Mouse (Mus musculus): Measurements from ENCODE around the gene Efna3. TPM values are rescaled to one million over a fixed set of nuclear protein-coding genes. Genes with fewer than 3 reads are reported as not detected.

Efna3 gene
- polyA plus RNA-seq (2014; fragmentation: Nextera tagmentation; extraction: Ambion mirVana) = 9.7 and 10.1 TPM in 2 replicates

DNA sequence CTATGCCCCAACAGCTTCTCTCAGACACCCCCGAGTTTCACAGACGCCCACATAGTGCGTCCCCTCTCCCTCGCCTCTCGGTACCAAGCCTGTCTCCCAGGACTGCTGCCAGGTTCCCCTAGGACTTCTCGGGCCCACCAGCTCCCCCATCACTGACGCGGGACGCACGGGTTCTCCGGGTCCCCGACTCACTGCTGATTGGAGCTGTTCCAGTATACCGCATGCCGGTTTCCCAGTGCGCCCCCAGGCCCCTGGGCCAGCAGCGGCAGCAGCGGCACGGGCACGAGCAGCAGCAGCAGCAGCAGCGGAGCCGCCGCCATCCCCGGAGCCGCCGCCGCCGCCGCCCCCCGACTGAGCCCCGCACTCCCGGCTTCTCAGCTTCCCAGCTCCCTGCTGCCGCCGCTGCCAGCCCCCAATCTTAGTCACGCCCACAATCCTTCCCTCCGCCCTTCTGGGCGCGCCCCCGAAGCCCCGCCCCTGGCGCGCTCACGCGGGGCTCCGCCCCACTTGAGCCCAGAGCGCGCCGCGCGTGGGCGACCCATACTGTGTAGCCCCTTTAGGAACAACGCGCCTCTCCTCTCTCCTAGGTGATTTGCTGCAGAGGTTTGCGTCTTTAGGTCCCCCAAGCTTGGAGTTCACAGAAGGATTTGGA, at the start of gene Efna3:
Gene Efna3 (minus strand): TSS at position 452 of the 652 bp plus-strand sequence.
- Histone ChIP-seq H3K36me3 (ENCODE audit: control insufficient read depth, insufficient read depth, low read length) (no peaks in the 10 kb centered on the region), H3K9ac (ENCODE audit: low read depth, low read length) (peak within 1 kb of the TSS; percentile 69), H3K4me2 (replicated peaks; ENCODE audit: low read depth, low read length) (peak within 1 kb of the TSS; percentile 97), H3K4me1 (ENCODE audit: control insufficient read depth, insufficient read depth, low read length) (peaks cover 47% of the 10 kb centered on the region), H3K9me3 (ENCODE audit: control insufficient read depth, low read length) (no peaks in the 10 kb centered on the region), H3K27me3 (ENCODE audit: control insufficient read depth, insufficient read depth, low read length) (peaks cover 35% of the 10 kb centered on the region), H3K27ac (ENCODE audit: low read depth, low read length) (no peak within 1 kb of the TSS), H3K4me3 (ENCODE audit: low read length) (peak within 1 kb of the TSS; percentile 64)
- ATAC-seq (ENCODE audit: low FRiP score, low TSS enrichment) = peak; percentile 14
- under 1% methylated on average over 52 of the region's 53 CpGs for WGBS

GRCm38 (mm10) chr3:89367338-89367737, 44.6 kb upstream of the Efna3 start:
- Histone ChIP-seq H3K27me3 (ENCODE audit: control insufficient read depth, insufficient read depth, low read length) (no peaks in the 10 kb centered on the region), H3K4me1 (ENCODE audit: control insufficient read depth, insufficient read depth, low read length) (0 out of 2 replicates have a peak, but pooled peaks cover 4% of the 10 kb centered on the region), H3K36me3 (ENCODE audit: control insufficient read depth, insufficient read depth, low read length) (no peaks in the 10 kb centered on the region), H3K9me3 (ENCODE audit: control insufficient read depth, low read length) (no peaks in the 10 kb centered on the region), H3K9ac (ENCODE audit: low read depth, low read length) (no peak overlapping the region; the same call in 1 of the 2 replicates), H3K4me2 (replicated peaks; ENCODE audit: low read depth, low read length) (no peak overlapping the region), H3K27ac (ENCODE audit: low read depth, low read length) (no peak overlapping the region), H3K4me3 (ENCODE audit: low read length) (no peak overlapping the region)
- ATAC-seq (ENCODE audit: low FRiP score, low TSS enrichment) = 0 out of 2 replicates have a peak, but pooled peaks have one; percentile 46
- 45% methylated on average over 11 of the region's 11 CpGs for WGBS

DNA sequence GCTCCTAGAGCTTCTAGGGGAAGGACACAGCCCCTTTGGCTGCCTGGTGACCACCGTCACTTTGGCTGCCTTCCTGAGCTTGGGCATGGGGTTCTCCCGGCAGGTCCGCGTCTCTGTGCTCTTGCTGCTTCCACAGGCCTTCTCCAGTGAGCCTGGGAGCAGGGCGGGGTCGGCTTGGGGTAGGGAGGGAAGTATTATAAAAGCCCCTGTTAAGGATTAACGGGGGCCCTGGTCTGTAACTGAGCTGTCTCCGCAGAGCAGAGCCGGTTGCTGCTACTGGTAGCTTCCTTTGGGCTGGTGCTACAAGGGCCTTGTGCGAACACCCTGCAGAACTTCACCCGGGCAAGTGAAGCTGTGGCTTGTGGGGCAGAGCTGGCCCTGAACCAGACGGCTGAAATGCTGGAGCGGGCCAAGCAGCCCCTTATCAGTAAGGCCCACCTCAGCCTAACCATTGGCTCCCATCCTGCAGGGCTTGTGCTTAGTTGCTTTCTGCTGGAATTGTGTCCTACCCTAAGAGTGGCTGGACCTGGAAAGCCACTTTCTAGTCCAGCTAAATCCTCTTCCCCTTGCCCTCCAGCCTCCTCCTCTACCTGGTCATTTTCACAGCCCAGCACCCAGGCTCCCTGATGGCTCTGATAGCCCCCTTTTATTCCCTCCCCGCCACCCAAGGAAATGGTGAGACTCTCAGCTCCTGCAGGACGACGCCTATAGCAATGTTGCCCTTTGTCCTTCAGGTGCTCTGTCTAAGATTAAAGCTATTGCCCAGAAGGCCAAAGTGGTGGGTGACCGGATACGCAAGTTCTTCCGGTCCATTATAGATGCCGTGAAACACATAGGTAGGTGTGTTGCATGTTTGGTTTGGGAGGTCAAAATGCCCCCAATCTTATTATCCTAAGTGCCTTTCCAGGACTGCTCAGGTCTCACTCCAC, 43.0 kb upstream of the Efna3 start:
- Histone ChIP-seq H3K27me3 (ENCODE audit: control insufficient read depth, insufficient read depth, low read length) (no peaks in the 10 kb centered on the region), H3K4me2 (replicated peaks; ENCODE audit: low read depth, low read length) (no peak overlapping the region), H3K4me1 (ENCODE audit: control insufficient read depth, insufficient read depth, low read length) (0 out of 2 replicates have a peak, but pooled peaks cover 4% of the 10 kb centered on the region), H3K27ac (ENCODE audit: low read depth, low read length) (no peak overlapping the region), H3K9ac (ENCODE audit: low read depth, low read length) (peak overlapping the region; percentile 18; the same call in 1 of the 2 replicates), H3K36me3 (ENCODE audit: control insufficient read depth, insufficient read depth, low read length) (no peaks in the 10 kb centered on the region), H3K9me3 (ENCODE audit: control insufficient read depth, low read length) (no peaks in the 10 kb centered on the region), H3K4me3 (ENCODE audit: low read length) (no peak overlapping the region)
- 66% methylated on average over 20 of the region's 20 CpGs for WGBS
- no peak for ATAC-seq (ENCODE audit: low FRiP score, low TSS enrichment)

- H3K9ac ChIP-seq (ENCODE audit: low read depth, low read length) = peak within 1 kb of the TSS; percentile 18; the same call in 1 of the 2 replicates
- no peaks in the 10 kb centered on the region for H3K27me3 ChIP-seq (ENCODE audit: control insufficient read depth, insufficient read depth, low read length)
- H3K4me1 ChIP-seq (ENCODE audit: control insufficient read depth, insufficient read depth, low read length) = 0 out of 2 replicates have a peak, but pooled peaks cover 4% of the 10 kb centered on the region
- no peaks in the 10 kb centered on the region for H3K36me3 ChIP-seq (ENCODE audit: control insufficient read depth, insufficient read depth, low read length)
- H3K4me3 ChIP-seq (ENCODE audit: low read length) = no peak within 1 kb of the TSS
- no peaks in the 10 kb centered on the region for H3K9me3 ChIP-seq (ENCODE audit: control insufficient read depth, low read length)
- ATAC-seq (ENCODE audit: low FRiP score, low TSS enrichment) = no peak
- no peak within 1 kb of the TSS for H3K4me2 ChIP-seq (replicated peaks; ENCODE audit: low read depth, low read length)
- WGBS = 96% methylated on average over 11 of the region's 11 CpGs
- H3K27ac ChIP-seq (ENCODE audit: low read depth, low read length) = no peak within 1 kb of the TSS
Observed at GRCm38 (mm10) chr3:89365153-89365485, 42.4 kb upstream of the Efna3 start, which contains the start of gene Dcst1. TSS of gene Dcst1 (minus strand) at chr3:89365253.

DNA sequence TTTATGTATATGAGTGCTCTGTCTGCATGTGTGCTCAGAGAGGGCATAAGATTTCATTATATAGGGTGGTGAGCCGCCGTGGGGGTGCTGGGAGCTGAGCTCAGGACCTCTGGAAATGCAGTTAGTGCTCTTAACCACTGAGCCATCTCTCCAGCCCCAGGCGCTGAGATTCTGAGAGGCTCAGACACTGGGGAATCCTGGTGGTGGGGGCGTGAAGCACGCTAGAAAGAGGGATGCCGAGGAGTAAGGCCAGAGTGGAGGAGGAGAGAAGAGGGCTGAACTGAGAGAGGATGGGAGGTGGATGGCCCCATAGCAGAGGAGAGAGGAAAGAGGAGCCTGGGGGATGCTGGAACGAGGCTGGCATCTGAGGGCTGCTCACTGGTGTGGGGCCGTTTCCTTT, 41.9 kb upstream of the Efna3 start:
- ATAC-seq (ENCODE audit: low FRiP score, low TSS enrichment) = no peak
- WGBS = 69% methylated on average over 8 of the region's 8 CpGs
- Histone ChIP-seq H3K27ac (ENCODE audit: low read depth, low read length) (no peak overlapping the region), H3K4me2 (replicated peaks; ENCODE audit: low read depth, low read length) (no peak overlapping the region), H3K27me3 (ENCODE audit: control insufficient read depth, insufficient read depth, low read length) (no peaks in the 10 kb centered on the region), H3K4me1 (ENCODE audit: control insufficient read depth, insufficient read depth, low read length) (0 out of 2 replicates have a peak, but pooled peaks cover 4% of the 10 kb centered on the region), H3K9ac (ENCODE audit: low read depth, low read length) (no peak overlapping the region), H3K36me3 (ENCODE audit: control insufficient read depth, insufficient read depth, low read length) (no peaks in the 10 kb centered on the region), H3K4me3 (ENCODE audit: low read length) (no peak overlapping the region), H3K9me3 (ENCODE audit: control insufficient read depth, low read length) (no peaks in the 10 kb centered on the region)

DNA sequence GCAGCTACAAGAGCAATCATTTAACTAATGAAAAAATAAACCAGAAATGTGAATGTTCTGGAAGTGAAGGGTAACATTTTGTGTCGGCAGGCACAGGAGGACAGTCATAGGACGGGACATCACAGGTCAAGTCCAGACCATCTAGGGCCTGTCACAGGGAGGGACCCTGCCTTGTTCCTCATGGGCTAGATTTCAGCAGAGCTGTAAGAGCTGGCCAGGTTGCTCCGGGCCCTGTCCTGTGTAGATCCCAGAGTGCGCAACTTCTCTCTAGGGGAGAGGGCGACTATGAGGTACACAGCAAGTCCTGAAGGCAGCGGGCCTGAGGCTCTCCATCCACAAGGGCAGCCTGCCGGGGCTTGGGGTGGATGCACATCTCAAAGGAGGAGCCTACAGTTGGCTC, 38.9 kb upstream of the Efna3 start, which contains the start of gene Dcst2:
Gene Dcst2 (plus strand): TSS at position 301 of the 400 bp plus-strand sequence.
- no peak within 1 kb of the TSS for H3K4me3 ChIP-seq (ENCODE audit: low read length)
- 0 out of 2 replicates have a peak, but pooled peaks cover 4% of the 10 kb centered on the region for H3K4me1 ChIP-seq (ENCODE audit: control insufficient read depth, insufficient read depth, low read length)
- no peaks in the 10 kb centered on the region for H3K27me3 ChIP-seq (ENCODE audit: control insufficient read depth, insufficient read depth, low read length)
- no peak within 1 kb of the TSS for H3K4me2 ChIP-seq (replicated peaks; ENCODE audit: low read depth, low read length)
- no peak within 1 kb of the TSS for H3K9ac ChIP-seq (ENCODE audit: low read depth, low read length)
- no peak within 1 kb of the TSS for H3K27ac ChIP-seq (ENCODE audit: low read depth, low read length)
- H3K9me3 ChIP-seq (ENCODE audit: control insufficient read depth, low read length) = no peaks in the 10 kb centered on the region
- ATAC-seq (ENCODE audit: low FRiP score, low TSS enrichment) = no peak
- WGBS = 86% methylated on average over 7 of the region's 7 CpGs
- no peaks in the 10 kb centered on the region for H3K36me3 ChIP-seq (ENCODE audit: control insufficient read depth, insufficient read depth, low read length)

GRCm38 (mm10) chr3:89360237-89360636, 37.5 kb upstream of the Efna3 start:
- Histone ChIP-seq H3K27me3 (ENCODE audit: control insufficient read depth, insufficient read depth, low read length) (no peaks in the 10 kb centered on the region), H3K36me3 (ENCODE audit: control insufficient read depth, insufficient read depth, low read length) (no peaks in the 10 kb centered on the region), H3K4me1 (ENCODE audit: control insufficient read depth, insufficient read depth, low read length) (peaks cover 5% of the 10 kb centered on the region; the same call in 1 of the 2 replicates), H3K27ac (ENCODE audit: low read depth, low read length) (no peak overlapping the region), H3K4me2 (replicated peaks; ENCODE audit: low read depth, low read length) (no peak overlapping the region), H3K9me3 (ENCODE audit: control insufficient read depth, low read length) (no peaks in the 10 kb centered on the region), H3K9ac (ENCODE audit: low read depth, low read length) (no peak overlapping the region), H3K4me3 (ENCODE audit: low read length) (no peak overlapping the region)
- ATAC-seq (ENCODE audit: low FRiP score, low TSS enrichment) = no peak
- 69% methylated on average over 3 of the region's 3 CpGs for WGBS

DNA sequence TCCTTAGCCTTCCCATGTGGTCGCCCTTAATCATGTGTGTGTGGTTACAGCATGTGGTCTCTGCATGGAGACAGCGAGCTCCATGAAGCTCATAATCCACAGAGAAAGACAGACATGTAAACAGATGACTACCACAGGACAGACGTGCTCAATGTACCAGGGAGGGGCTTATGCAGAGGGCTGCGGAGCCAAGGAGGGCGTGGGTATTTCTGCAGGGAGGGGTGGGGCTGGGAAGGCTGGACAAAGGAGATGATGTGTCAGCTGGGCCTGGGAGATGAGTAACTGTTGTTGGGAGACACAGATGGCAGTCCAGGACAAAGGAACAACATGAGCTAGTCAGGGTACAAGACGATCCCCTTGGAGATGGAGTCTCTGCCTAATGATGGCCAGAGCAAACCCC, 36.9 kb upstream of the Efna3 start:
- no peaks in the 10 kb centered on the region for H3K36me3 ChIP-seq (ENCODE audit: control insufficient read depth, insufficient read depth, low read length)
- no peak for ATAC-seq (ENCODE audit: low FRiP score, low TSS enrichment)
- H3K4me3 ChIP-seq (ENCODE audit: low read length) = no peak overlapping the region
- no peak overlapping the region for H3K9ac ChIP-seq (ENCODE audit: low read depth, low read length)
- WGBS = 76% methylated on average over 6 of the region's 6 CpGs
- peaks cover 9% of the 10 kb centered on the region; the same call in 1 of the 2 replicates for H3K4me1 ChIP-seq (ENCODE audit: control insufficient read depth, insufficient read depth, low read length)
- H3K27ac ChIP-seq (ENCODE audit: low read depth, low read length) = no peak overlapping the region
- no peaks in the 10 kb centered on the region for H3K27me3 ChIP-seq (ENCODE audit: control insufficient read depth, insufficient read depth, low read length)
- no peak overlapping the region for H3K4me2 ChIP-seq (replicated peaks; ENCODE audit: low read depth, low read length)
- no peaks in the 10 kb centered on the region for H3K9me3 ChIP-seq (ENCODE audit: control insufficient read depth, low read length)
